Mouse (Mus musculus) limb, embryonic 12.5 days (tissue): Measurements from ENCODE around the gene Gnaz. TPM values are rescaled to one million over a fixed set of nuclear protein-coding genes. Genes with fewer than 3 reads are reported as not detected.
"Not testable (repeated sequence)": the region's sequence is repeated elsewhere in the genome, so short reads cannot be mapped to it uniquely, and the experiment has no call there.

ENCODE experiments used
- ATAC-seq: fragments of 200-750 bp; cut with Nextera tagmentation; 2 replicates; pipeline ENCODE4 v1.8.0; 2017; ENCODE audit warnings: low read depth, moderate TSS enrichment; ENCODE audit not compliant: insufficient number of reproducible peaks, insufficient read depth, low FRiP score, low TSS enrichment
- H3K27ac ChIP-seq: fragments of 300-500 bp; sonication (generic); 2 replicates; pipeline ENCODE4 v1.5.1; 2016; ENCODE audit warnings: mild to moderate bottlenecking, moderate library complexity
- H3K27me3 ChIP-seq: fragments of 300-500 bp; sonication (generic); 2 replicates; pipeline ENCODE4 v1.6.1; 2016; ENCODE audit warnings: mild to moderate bottlenecking, moderate library complexity
- H3K36me3 ChIP-seq: fragments of 300-500 bp; sonication (generic); 2 replicates; pipeline ENCODE4 v1.6.1; 2016; ENCODE audit warnings: mild to moderate bottlenecking, moderate library complexity
- H3K4me1 ChIP-seq: fragments of 300-500 bp; sonication (generic); replicated peaks from 2 replicates; pipeline ENCODE4 v1.6.1; 2016
- H3K4me2 ChIP-seq: fragments of 300-500 bp; sonication (generic); 2 replicates; pipeline ENCODE4 v1.6.1; 2016; ENCODE audit warnings: mild to moderate bottlenecking, moderate library complexity
- H3K4me3 ChIP-seq: fragments of 300-500 bp; sonication (generic); replicated peaks from 2 replicates; pipeline ENCODE4 v1.5.1; 2016; ENCODE audit warnings: mild to moderate bottlenecking
- H3K9ac ChIP-seq: fragments of 300-500 bp; sonication (generic); replicated peaks from 2 replicates; pipeline ENCODE4 v1.6.1; 2016; ENCODE audit warnings: mild to moderate bottlenecking, moderate library complexity
- H3K9me3 ChIP-seq: fragments of 300-500 bp; sonication (generic); 2 replicates; pipeline ENCODE4 v1.6.1; 2016; ENCODE audit warnings: mild to moderate bottlenecking, moderate library complexity
- WGBS: fragments of 180-500 bp; shearing (Covaris S2); methylation state at CpG from one replicate; pipeline ENCODE4 v1.1.7; 2016; 5-methylcytosine and 5-hydroxymethylcytosine counted together
- polyA plus RNA-seq: library from polyadenylated mRNA; unstranded; fragments of >200 nt; fragmentation: Nextera tagmentation; extraction: Ambion mirVana; gene quantifications from 2 replicates; pipeline ENCODE4 v1.2.1, GENCODE M21; 2016

The Gnaz gene
- polyA plus RNA-seq, 1 experiment from 2014 or later = 3.9 TPM

DNA sequence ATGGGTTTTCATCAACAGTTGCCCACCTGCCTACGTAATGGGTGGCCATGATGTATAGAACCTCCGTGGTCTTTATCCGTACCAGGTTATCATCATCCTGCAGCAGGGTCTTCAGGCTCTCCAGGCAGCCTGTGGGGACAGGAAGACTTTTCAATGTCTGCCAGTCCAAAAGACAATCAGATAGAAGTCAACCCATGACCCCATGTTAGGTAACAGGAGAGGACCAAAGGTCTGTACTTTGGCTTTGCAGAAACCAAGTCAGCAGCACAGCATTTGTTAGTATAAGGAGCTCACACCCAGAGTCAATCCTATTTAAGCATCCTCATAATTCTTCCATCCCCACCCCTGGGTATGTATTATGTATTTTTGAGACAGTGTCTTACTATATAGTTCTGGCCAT lies 62.7 kb downstream of the Gnaz start:
- Histone ChIP-seq H3K9ac (no peak overlapping the region), H3K27me3 (no peaks in the 10 kb centered on the region), H3K4me3 (no peak overlapping the region), H3K4me1 (peaks cover 11% of the 10 kb centered on the region), H3K36me3 (no peaks in the 10 kb centered on the region), H3K4me2 (no peak overlapping the region), H3K9me3 (no peaks in the 10 kb centered on the region), H3K27ac (no peak overlapping the region)
- ATAC-seq = no peak
- 95% methylated on average over 3 of the region's 3 CpGs for WGBS

GRCm38 (mm10) chr10:75030234-75030633 lies 63.3 kb downstream of the Gnaz start:
- Histone ChIP-seq H3K27me3 (no peaks in the 10 kb centered on the region), H3K9ac (no peak overlapping the region), H3K4me1 (peaks cover 11% of the 10 kb centered on the region), H3K36me3 (no peaks in the 10 kb centered on the region), H3K9me3 (no peaks in the 10 kb centered on the region), H3K4me3 (no peak overlapping the region), H3K4me2 (no peak overlapping the region), H3K27ac (no peak overlapping the region)
- WGBS = 78% methylated on average over 3 of the region's 3 CpGs
- no peak for ATAC-seq

DNA sequence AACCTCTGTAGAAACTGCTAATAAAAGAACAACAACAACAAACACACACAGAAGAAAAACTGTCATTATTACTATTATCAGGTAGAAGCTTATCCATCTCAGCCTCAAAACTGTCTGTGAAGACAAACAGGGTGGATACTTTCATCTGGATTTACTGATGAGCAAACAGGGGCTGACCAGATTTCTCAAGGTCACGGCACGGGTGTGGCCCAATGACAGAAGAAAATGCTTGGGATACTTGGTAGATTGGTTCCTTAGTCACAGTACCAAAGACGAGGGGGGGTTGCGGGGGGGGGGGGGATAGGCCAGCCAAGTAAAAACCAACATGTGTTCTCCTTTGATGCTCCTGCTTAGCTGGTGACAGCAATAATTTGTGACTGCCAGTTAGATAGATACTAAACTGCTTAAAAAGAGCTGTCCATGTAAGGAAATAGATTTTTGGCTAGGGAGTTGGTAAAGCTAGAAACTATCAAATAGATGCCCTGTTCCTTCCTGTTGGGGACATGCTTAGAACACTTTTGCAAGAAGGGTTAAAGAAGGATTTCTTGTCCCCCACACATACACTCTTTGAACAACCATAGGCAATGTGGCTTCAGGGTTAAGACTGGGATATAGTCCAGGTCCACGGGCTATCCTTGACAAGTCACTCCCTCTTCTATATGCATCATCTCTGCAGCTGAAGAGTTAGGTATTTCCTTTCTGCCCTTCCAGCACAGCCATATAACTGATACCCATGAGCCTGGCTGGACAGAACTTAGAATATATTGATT lies 64.6 kb downstream of the Gnaz start:
- no peaks in the 10 kb centered on the region for H3K27me3 ChIP-seq
- no peak overlapping the region for H3K27ac ChIP-seq
- 70% methylated on average over 5 of the region's 5 CpGs for WGBS
- H3K36me3 ChIP-seq = no peaks in the 10 kb centered on the region
- peaks cover 23% of the 10 kb centered on the region for H3K4me1 ChIP-seq
- no peak overlapping the region for H3K4me2 ChIP-seq
- H3K9ac ChIP-seq = no peak overlapping the region
- H3K9me3 ChIP-seq = no peaks in the 10 kb centered on the region
- H3K4me3 ChIP-seq = no peak overlapping the region
- ATAC-seq = no peak

DNA sequence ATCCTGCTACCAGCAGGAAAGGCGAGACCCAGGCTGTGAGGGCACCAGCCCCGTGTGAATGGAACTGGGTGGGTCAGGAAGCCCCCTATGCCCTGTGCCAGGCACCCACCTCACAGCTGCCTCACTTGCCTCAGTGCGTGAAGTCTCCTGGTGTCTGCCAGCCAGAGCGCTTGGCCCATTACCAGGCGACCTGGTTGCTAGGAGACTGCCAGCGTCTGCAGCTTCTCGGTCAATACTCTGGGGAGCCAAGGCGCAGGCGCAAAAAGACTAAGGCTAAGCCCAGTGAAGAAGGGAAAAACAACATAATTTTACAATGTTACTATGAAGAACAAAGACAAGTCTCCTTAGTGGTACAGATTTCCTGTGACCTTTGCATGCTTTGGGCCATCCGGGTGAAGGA lies 65.4 kb downstream of the Gnaz start, which contains the start of gene Rsph14:
Rsph14 (minus strand) TSS at position 192 of the 400 bp plus-strand sequence.
- H3K4me1 ChIP-seq = peaks cover 26% of the 10 kb centered on the region
- no peaks in the 10 kb centered on the region for H3K9me3 ChIP-seq
- H3K36me3 ChIP-seq = no peaks in the 10 kb centered on the region
- peak; percentile 6; the same call in 1 of the 2 replicates for ATAC-seq
- WGBS = 27% methylated on average over 10 of the region's 10 CpGs
- no peak within 1 kb of the TSS for H3K4me3 ChIP-seq
- no peak within 1 kb of the TSS for H3K9ac ChIP-seq
- no peak within 1 kb of the TSS for H3K27ac ChIP-seq
- no peaks in the 10 kb centered on the region for H3K27me3 ChIP-seq
- peak within 1 kb of the TSS; percentile 24; the same call in 1 of the 2 replicates for H3K4me2 ChIP-seq

- peak; percentile 97 for ATAC-seq
- H3K4me2 ChIP-seq = peak within 1 kb of the TSS; percentile 77
- no peaks in the 10 kb centered on the region for H3K36me3 ChIP-seq
- 1% methylated on average over 36 of the region's 36 CpGs for WGBS
- H3K4me3 ChIP-seq = peak within 1 kb of the TSS; percentile 50
- no peaks in the 10 kb centered on the region for H3K9me3 ChIP-seq
- peak within 1 kb of the TSS; percentile 88 for H3K27ac ChIP-seq
- H3K4me1 ChIP-seq = peaks cover 36% of the 10 kb centered on the region
- H3K9ac ChIP-seq = peak within 1 kb of the TSS; percentile 61
- H3K27me3 ChIP-seq = no peaks in the 10 kb centered on the region
Measured at GRCm38 (mm10) chr10:75036883-75037379, 70.0 kb downstream of the Gnaz start, which contains the start of gene Rab36. Gene Rab36 (plus strand): TSS chr10:75037058.

DNA sequence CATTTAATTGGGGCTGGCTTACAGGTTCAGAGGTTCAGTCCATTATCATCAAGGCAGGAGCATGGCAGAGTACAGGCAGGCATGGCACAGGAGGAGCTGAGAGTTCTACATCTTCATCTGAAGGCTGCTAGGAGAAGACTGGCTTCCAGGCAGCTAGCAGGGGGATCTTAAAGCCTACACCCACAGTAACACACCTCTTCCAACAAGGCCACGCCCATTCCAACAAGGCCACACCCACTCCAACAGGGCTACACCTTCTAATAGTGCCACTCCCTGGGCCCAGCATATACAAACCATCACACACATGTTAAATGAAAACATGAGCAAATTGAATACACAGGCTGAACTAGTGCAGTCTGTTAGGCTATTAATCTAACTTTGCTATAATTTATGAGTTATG lies 75.1 kb downstream of the Gnaz start:
- ATAC-seq = not testable (repeated sequence)

GRCm38 (mm10) chr10:75044459-75044858 lies 77.5 kb downstream of the Gnaz start:
- 0 out of 2 replicates have a peak, but pooled peaks cover 12% of the 10 kb centered on the region for H3K36me3 ChIP-seq
- no peaks in the 10 kb centered on the region; the same call in 1 of the 2 replicates for H3K4me1 ChIP-seq
- H3K4me3 ChIP-seq = no peak overlapping the region
- WGBS = 33% methylated on average over 7 of the region's 7 CpGs
- no peaks in the 10 kb centered on the region for H3K9me3 ChIP-seq
- no peak overlapping the region for H3K4me2 ChIP-seq
- ATAC-seq = no peak
- no peak overlapping the region for H3K27ac ChIP-seq
- no peaks in the 10 kb centered on the region for H3K27me3 ChIP-seq
- H3K9ac ChIP-seq = no peak overlapping the region

More for the DNA sequence above, 75.1 kb downstream of the Gnaz start:
- not testable (repeated sequence) for H3K27me3 ChIP-seq, H3K27ac ChIP-seq, H3K4me2 ChIP-seq, H3K36me3 ChIP-seq, H3K4me3 ChIP-seq, H3K9ac ChIP-seq, H3K9me3 ChIP-seq
- WGBS = 6% methylated on average over 1 of the region's 1 CpGs
- peaks cover 13% of the 10 kb centered on the region for H3K4me1 ChIP-seq

DNA sequence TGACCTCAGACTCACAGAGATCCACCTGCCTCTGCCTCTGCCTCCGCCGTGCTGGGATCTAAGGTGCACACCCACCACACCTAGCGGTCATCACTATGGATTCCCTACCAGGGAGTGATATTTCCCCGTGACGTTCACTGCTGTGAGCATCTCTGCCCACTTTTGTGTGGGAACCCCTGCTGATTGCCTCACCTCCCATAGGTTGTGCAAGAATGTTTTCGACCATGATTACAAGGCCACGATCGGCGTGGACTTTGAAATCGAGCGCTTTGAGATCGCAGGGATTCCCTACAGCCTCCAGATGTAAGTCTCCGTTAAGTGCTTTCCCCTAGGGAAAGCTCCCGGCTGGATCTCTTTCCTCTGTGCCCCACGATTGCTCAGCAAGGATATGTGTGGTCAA lies 78.9 kb downstream of the Gnaz start:
- no peaks in the 10 kb centered on the region for H3K27me3 ChIP-seq
- ATAC-seq = no peak
- no peak overlapping the region for H3K9ac ChIP-seq
- H3K27ac ChIP-seq = no peak overlapping the region
- H3K4me3 ChIP-seq = no peak overlapping the region
- no peaks in the 10 kb centered on the region for H3K9me3 ChIP-seq
- H3K4me2 ChIP-seq = no peak overlapping the region
- 92% methylated on average over 15 of the region's 15 CpGs for WGBS
- no peaks in the 10 kb centered on the region; the same call in 1 of the 2 replicates for H3K4me1 ChIP-seq
- 0 out of 2 replicates have a peak, but pooled peaks cover 12% of the 10 kb centered on the region for H3K36me3 ChIP-seq

- H3K4me1 ChIP-seq = no peaks in the 10 kb centered on the region; the same call in 1 of the 2 replicates
- H3K27me3 ChIP-seq = no peaks in the 10 kb centered on the region
- no peak overlapping the region for H3K27ac ChIP-seq
- no peak overlapping the region for H3K4me2 ChIP-seq
- H3K36me3 ChIP-seq = 0 out of 2 replicates have a peak, but pooled peaks cover 12% of the 10 kb centered on the region
- 92% methylated on average over 7 of the region's 7 CpGs for WGBS
- no peak for ATAC-seq
- no peak overlapping the region for H3K4me3 ChIP-seq
- H3K9me3 ChIP-seq = no peaks in the 10 kb centered on the region
- no peak overlapping the region for H3K9ac ChIP-seq
Measured at GRCm38 (mm10) chr10:75048711-75049110, 81.7 kb downstream of the Gnaz start.

DNA sequence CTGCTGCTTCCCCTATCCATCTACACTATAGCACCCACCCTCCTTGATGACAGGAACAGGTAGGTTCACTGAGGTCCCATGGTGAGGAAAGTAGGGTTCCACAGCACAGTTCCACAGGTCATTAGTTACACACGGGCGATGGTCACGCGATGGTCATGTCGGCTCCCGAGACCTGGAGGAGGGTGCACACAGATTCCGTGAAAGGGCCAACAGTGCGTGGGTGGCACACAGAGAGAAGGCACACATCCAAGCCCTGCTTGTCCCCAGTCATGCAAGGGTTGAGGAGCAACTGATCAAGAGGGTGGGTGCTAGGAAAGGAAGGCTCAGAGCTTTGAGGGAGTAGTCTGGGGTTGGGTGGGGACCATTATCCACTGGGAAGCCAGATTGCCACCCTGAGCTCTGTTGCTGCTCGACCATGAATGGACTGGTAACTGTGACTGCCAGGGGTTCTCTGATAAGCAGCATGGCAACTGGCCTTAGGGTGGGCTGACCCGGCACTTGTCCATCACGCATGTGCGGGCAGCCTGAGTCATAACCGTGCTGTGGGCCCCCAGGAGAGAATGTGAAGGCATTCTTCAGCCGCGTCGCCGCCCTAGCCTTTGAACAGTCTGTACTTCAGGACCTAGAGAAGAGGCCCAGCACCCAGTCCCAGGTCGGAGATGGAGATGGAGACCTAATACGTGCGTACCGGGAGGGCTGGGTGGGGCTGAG lies 84.5 kb downstream of the Gnaz start:
- Histone ChIP-seq H3K36me3 (0 out of 2 replicates have a peak, but pooled peaks cover 7% of the 10 kb centered on the region), H3K4me1 (no peaks in the 10 kb centered on the region), H3K9me3 (no peaks in the 10 kb centered on the region), H3K27ac (no peak overlapping the region), H3K4me3 (no peak overlapping the region), H3K4me2 (no peak overlapping the region), H3K9ac (no peak overlapping the region), H3K27me3 (no peaks in the 10 kb centered on the region)
- 93% methylated on average over 21 of the region's 21 CpGs for WGBS
- ATAC-seq = no peak

DNA sequence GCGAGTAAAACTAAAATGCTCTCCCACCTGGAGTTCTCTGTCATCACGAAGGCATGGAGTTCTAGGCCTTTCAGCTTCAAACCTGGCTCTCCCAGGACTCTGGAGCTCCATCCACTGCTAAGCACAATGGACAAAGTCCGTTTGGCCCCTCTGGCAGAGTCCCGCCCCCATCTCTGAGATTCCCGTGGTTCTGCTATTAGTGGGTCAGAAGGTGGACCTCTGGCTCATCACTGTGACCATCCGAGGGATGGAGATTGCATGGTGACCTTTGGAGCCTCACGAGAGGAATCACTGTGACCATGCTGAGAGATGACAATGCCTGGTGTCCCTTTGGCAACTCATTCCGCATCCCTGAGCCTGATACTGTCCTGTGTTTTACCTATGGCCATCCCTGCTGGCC lies 85.9 kb downstream of the Gnaz start:
- ATAC-seq = no peak
- Histone ChIP-seq H3K27me3 (no peaks in the 10 kb centered on the region), H3K4me3 (no peak overlapping the region), H3K4me1 (no peaks in the 10 kb centered on the region), H3K9me3 (no peaks in the 10 kb centered on the region), H3K4me2 (no peak overlapping the region), H3K36me3 (0 out of 2 replicates have a peak, but pooled peaks cover 7% of the 10 kb centered on the region), H3K9ac (no peak overlapping the region), H3K27ac (no peak overlapping the region)
- 85% methylated on average over 8 of the region's 8 CpGs for WGBS
